Mouse (Mus musculus) c-Kit-positive CD71-negative TER-119-negative erythroid progenitor cells, embryonic 14.5 days (primary cell): ENCODE measurements around the gene Col11a2.
A peak's percentile ranks its signal among the peaks of the same experiment; 100 is the strongest.

Source experiments
- DNase-seq: peaks from one replicate; pipeline ENCODE4 v3.0.0-alpha.2; 2013; ENCODE audit warnings: low read depth

Gene Col11a2

DNA sequence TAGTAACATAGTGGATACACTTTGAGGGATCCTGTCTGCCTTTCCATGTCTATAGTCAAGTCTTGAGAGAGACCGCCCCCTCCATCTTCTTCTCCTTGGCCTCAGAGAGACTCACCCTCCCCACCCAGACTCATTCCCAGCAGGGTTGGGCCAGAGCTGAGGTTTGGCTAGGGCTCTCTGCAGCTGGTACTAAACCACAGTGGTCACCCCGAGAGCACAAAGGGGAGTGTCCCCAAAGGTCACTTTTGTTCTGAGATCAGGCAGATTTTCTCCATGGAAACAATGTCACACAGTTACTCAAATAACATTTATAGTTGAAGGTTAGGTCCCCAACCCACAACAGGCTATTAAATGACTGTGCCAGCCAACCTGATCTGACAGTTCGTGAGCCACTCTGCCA is 29.6 kb downstream of the Col11a2 start:
- no peak for DNase-seq

DNA sequence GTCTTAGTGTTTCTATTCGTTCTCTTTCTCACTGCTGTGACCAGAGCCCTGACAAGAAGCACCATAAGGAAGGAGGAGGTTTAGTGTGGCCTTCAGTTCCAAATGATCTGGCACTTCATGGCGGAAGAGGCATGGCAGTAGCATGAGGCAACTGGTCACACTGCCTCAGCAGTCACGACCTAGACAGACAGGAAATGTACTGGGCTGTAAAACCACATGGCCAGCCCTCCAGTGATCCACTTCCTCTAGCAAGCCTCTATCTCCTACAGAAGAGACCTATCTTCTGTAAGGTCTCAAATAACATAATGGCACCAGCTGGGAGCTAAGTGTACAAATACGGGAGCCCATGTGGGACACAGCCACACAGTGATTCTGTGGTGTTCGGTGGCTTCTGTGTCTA is 32.9 kb downstream of the Col11a2 start:
- no peak for DNase-seq

DNA sequence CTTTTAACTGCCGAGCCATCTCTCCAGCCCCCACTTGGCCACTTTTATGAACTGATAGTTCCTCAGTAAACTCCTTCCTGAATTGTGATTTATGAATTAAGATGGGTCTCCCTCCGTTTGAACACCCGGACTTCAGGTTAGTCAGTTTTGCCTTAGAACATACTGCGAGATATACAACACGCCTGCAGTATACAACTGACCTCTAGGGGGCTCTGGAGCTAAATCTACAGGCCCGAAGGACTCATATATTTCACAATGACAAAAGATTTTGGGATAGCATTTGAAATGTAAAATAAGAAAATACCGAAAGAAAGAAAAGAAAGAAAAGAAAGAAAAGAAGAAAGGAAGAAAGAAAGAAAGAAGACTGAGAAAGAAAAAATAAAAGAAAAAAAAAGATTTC is 36.0 kb downstream of the Col11a2 start:
- DNase-seq = peak; percentile 78

DNA sequence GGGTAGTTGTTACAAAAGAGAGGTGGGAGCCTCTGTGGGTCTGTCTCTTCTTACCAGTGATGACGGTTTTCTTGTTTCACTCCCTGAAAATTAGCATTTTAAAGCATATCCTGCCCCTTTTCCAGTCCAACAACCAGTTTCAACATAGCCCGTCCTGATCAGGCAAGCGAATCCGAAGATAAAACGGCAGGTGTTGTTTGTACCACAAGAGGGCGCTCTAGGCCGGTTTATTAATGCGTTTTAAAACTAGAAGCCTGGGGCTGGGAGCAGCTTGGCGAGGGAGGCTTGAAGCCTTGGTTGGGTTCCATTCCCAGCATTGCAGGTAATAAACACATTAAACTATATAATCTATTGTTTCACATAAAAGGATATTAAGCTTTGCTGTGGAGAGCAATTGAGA is 38.3 kb downstream of the Col11a2 start:
- peak; percentile 90 for DNase-seq

DNA sequence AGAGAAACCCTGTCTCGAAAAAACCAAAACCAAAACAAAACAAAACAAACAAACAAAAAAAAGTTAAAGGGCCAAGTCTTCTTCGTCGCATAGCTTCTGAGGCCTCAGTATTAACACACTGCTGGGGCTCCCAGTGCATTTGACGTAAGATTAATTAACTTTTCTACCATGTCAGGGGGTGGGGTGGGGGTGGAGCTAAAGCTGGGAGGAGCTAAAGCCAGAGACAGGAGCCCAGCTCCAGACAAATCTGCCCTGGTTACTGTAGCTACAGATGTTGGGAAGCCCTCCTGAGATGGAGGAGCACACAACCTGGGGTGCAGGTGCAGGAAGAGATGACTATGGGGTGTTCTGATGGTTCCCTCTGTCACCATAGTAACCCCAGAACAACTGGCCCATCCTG is 38.9 kb downstream of the Col11a2 start:
- DNase-seq = no peak

DNA sequence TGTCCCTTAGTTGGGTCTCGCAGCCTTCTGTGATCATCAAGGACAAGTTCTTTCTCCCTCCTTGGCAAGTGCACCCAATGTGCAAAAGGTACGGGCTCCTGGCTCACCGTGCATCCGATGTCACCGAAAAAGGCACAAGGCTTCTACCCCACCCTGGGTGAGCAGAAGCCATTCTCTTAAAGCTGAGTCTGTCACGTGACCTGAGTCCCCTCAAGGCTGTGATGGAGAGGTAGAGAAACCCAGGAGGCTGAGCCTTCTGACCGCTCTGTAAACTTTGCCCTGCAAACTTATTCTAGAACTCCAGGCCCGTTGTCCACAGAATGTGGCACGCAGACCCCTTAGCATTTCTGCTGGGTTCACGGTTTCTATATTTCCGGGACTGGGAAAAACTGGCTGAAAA is 39.8 kb downstream of the Col11a2 start:
- DNase-seq = no peak

DNA sequence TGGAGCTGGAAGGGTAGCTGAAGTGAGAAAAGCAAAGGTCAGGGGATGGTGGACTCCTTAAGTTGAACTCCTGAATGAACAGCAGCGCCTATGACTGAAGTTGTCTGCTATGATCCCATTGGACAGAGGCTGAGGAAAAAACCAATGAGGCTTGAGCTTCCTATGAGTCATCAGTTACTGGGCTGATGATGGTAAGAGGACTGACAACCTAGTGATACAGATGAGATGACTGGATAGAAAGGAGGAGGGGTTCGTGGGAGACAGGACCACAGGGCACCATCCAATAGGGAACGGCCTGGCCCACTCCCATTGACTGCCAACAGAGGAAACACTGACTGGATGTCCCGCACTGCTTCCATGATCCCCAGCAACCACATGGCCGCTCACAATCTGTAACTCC is 40.4 kb downstream of the Col11a2 start:
- DNase-seq = no peak

DNA sequence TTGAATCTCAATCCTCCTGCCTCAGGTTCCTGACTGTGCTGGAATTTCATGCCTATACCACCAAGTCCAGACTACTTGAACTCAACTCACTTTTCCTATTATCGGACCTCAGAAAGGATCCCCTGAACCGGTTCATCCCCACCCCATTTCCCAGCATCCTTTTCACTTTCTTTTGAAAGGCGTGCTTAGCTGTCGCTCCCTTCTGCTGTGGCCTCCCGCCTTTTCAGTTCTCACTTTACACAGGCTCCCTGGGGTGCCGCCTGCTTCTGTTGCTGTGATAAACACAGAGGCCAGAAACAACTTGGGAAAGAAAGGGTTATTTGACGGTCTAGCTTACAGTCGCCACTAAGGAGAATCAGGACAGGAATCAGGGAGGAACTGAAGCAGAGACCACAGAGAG is 43.9 kb downstream of the Col11a2 start:
- no peak for DNase-seq

DNA sequence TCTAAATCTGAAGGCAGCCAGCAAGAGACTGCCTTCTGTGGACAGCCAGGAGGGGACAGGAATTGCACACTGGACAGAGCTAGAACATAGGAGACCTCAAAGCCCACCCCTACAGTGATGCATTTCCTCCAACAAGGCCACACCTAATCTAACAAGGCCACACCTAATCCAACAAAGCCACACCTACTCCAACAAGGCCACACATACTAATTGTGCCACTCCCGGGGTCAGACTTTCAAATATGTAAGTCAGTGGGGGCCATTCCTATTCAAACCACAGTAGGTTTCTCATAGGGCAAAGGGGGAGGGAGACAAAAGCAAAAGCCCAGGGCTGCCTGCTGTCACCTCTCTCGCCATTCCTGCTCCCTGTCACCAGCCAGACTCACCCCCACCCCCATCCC is 48.1 kb downstream of the Col11a2 start:
- DNase-seq = no peak

DNA sequence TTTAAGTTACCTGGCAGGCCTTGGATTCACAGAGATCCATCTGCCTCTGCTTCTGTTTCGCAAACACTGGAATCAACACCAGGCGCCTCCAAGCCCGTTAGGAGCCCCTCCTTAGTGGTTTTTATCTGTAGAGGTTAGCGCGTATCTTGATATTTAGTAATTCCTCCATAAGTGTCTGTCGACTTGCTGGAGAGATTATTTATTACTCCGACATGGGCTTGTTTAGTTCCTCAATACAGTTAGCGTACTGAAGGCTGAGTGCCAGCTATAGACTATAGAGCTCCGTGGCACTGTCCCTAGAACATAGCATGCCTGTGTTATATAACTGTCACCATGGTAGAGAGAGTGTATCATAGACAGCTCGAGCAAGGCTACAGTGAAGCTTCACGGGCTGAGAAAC is 48.9 kb downstream of the Col11a2 start:
- DNase-seq = no peak

DNA sequence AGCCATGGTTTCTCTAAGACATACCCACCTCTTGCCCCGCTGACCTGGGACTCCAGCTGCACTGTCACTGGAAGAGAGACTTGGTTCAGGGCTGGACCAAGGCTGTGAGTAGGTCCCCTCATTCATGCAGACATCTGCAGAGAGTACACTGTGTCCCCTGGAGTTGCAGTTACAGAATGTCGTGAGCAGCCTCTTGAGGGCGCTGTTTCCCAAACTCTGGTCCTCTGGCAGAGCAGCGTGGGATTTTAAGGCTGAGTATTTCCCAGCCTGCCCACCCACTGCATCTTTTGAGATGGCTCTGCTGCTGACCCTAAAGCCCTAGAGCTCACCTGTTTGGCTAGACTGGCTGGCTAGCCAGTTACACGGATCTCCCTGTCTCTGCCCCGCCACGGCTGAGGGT is 51.7 kb downstream of the Col11a2 start:
- peak; percentile 53 for DNase-seq

DNA sequence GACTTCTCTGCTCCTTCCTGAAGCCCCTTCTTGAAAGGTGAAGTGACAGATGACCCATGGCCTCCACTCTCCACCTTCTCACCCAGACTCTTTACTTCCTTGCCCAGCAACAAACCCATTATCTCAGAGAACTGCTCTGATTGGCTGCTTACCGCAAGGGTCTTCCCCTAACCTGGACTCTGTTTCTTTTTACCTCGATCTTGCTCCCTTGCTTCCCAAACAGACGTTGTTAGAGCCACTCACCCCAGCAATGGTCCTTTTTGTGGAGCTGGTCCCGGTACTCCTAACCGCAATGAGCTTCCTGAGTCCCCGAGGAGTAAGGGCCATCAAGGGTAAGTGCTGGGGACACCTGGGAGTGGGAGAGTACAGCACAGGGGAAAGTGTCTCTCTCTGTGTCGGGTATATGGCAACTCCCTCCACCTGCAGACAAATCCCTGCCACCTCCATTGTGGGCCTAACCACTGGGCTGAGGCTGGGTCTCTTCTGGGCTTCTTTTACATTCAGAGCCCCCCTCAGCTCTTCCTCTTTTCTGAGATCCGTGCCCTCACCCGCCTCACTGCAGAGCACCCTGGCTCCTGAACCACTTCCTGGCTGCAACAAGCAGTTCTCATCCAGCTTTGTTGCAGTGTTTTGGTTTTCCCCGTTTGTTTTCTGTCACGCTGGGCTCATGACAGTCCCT is 53.1 kb downstream of the Col11a2 start, which contains the start of gene H2-Oa:
H2-Oa (plus strand) TSS at position 144 of the 679 bp plus-strand sequence.
- DNase-seq = no peak

DNA sequence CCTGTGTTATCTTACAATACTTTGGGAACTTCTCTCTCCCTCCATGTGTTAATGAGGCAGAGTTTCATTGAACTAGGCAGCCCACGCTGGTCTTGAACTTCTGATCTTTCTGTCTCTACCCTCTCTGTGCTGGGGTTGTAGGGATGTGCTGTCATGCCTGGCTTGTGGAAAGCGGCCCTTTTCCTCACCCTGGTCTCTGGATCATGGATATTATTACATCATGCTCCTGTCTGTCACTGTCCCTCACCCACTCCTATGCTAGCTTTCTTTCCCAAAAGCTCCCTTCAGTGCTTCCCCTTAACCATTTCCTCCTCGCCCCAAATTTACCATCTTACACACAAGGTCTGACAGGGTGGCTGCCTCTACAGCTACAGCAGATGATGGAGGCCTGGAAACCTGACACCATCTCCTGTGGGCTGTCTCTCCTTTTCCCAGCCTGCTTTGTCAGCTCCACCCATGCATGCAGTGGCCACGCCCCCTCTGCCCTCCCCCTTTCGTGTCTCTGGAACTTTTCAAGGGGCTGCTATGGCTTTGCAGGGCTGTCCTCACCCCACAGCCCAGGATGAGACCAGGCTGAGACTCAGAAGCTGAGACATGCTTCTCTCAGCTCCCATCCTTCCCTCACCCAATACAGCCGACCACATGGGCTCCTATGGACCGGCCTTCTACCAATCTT is 54.1 kb downstream of the Col11a2 start:
- no peak for DNase-seq

DNA sequence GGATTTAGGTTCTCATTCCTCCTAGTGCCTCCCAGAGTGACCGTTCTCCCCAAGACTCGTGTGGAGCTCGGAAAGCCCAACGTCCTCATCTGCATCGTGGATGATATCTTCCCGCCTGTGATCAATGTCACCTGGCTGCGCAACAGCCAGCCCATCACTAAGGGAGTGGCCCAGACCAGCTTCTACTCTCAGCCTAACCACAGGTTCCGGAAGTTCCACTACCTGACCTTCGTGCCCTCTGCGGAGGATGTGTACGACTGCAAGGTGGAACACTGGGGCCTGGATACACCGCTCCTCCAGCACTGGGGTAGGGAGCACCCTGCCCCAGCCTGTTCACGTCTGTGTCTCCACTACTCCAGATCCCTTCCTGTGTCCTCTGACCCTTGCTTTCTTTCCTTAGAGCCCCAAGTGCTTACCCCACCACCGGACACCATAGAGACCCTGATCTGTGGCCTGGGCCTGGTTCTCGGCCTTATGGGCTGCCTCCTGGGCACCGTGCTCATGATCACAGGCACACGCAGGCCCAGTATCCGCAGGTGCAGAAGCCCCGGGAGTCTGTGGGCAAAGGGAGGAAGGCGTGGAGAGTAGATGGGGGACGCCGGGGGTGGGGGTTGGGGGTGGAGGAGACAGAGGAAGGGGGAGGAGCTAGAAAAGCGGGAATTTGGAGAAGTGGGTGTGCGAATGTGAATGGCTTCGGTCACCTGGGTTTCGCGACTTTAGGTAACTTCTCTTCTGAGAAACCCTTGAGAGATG is 55.2 kb downstream of the Col11a2 start:
- no peak for DNase-seq

DNA sequence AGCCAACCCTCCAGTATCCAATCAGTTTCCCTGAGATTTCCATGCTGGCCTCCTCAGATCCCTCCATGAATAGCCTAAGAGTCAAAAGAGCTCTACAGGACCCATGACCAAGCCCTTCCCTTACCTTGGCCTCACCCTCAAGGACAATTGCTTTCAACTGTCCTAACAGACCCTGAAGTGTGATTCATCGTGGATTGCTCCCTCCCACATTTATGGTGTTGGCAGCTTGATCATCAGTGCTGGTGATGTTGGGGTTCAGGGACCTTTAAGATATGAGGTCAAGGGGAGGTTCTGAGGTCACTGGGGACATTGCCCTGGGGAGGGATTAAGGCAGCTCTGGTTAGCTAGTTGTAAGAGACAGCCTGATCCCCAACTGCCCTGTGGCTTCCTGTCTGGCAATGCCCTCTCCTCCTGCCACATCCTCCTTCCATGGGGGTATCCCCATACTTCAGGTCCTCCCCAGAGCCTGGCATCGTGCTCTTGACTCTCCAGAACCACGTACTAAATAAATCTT is 57.3 kb downstream of the Col11a2 start:
- DNase-seq = no peak

DNA sequence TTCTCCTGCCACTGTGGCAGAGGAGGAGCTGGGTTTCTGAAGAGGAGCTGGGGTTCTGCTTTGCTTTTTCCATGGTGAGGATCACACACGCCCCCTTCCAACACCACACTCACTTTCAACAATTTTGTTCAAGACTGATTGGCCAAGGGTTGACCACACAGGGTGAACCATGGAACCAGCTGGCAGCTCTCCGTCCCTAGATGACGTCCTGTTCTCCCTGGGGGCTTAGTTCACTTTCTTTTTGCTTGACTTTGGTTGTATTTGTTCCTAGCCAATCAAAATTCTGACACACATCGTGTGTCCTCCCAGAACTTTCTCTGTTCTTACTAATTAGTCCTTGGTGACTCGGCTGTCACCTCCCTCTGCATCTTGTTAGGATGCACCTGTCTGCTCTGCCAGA is 58.0 kb downstream of the Col11a2 start:
- no peak for DNase-seq

DNA sequence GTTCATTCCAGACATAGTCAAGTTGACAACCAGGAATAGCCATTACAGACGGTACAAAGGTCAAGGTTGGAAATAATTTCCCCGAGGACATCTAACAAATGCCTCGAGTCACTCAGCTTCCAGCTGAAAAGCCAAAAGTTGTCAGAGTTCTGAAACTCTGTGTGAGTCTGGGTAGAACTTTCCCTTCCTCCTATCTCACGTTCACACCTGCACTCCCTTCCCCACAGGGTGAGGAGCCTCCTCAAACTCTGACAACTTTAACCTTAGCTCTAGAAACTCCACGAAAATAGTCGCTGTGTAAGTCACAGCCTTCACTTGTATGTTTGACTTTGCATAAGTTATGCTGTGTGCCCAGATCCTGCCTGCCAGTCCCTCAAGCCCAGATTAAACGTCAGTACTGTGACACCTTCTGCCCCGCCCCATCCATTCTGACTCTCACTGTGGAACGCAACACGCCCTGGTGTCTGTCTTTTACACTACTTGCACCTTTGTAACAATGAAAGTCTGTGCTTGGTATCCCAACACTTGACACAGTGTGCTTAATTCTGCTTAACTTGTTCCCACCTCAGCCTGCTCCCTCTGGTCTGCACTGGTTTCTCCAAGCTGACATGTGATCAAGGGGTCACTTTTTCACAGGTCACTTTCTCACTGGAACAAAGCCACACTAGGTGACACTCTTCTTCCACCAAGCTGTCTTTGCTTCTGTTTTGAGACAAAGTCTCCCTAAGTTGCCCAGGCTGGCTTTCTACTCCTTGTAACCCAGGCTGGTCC is 59.7 kb downstream of the Col11a2 start:
- no peak for DNase-seq

DNA sequence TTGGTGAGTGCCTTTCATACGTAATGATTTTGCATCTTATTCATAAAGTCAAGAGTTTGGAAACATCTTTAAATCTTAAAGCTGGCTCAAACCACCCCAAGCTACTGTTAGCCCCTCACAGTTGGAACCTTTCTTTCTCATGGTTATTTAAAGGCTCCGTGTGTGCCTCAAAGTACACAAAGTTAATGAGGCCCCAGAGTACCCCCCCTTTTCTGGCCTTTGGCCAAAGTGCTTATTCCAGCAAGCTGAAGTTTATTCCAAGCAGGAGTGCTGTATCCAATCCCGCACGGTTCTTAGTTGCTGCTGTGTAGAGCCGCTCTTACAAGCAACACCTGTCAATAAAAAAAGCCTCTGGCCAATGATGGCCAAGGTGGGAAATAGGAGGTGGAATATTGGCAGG is 60.3 kb downstream of the Col11a2 start:
- DNase-seq = no peak

DNA sequence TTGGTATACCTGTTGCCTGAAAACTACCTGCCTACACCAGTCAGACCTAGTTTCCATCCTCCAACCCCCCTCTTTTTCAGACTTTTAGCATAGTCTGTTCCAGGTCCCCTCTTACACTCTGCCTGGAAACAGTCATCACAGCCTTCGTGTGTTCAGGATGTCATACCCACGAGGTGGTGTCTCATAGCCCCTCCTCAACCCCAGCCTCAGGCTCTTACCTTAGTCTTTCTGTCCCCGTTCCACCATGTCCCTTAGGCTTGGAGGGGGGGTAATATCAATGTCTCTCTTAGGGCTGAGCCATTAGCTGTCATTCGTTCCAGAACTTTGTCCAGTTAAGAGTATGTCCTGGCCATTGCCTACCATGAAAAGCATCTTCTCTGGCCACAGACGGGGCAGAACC is 61.9 kb downstream of the Col11a2 start:
- DNase-seq = no peak

DNA sequence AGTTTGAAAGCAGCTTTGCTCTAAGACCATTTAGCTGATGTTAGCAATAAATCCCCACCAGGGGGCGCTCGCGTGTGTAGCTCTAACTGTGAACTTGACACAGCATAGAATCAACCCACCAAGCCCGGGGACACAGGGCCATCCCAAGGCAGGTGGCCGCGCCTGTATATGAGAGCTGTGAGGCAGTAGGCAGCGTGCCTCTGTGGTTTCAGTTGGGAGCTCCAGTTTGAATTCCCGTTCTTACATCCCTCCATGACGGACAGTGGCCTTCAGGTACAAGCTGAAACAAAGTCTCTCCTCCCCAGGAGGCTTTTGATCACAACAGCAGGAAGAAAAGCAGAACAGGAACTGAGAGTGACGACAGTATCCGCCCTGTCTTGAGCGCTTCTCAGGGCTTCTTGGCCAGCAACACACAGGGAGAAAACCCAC is 62.4 kb downstream of the Col11a2 start:
- DNase-seq = peak; percentile 98

DNA sequence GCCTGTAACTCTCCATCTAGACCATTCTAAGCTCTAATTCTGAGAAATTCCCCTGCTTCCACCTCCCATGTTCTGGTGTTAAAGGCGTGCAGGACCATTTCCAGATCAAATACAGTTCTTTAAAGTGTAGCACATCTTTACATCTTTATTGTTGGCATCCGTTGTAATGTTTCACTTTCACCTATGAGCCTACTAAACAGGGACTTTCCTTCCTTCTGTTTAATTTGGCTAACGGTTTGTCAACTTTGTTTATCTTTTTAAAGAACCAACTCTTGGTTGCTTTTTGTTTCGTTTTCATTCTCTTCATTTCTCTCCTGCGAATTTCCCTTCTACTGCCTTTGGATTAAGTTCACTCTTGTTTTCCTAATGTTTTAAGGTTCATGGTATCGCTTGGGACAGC is 63.6 kb downstream of the Col11a2 start:
- no peak for DNase-seq

DNA sequence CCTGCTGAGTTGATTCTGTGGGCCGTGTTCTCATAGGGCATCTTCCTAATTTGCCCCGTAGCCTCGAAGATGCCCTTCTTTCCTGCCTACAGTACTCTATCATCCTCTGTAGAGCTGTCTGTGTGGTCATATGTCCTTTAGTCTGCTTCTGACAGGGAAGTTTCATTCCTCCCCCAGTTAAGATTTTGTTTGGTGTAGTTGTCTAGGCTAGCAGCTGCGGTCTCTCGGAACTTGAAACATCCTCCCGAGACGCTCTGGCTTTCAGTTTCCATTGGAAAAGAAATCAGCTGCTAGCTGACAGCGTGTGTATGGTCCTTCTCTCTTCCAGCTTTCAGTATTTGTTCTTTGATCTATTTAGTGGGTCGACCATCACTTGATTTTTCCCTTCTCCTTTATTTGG is 65.6 kb downstream of the Col11a2 start:
- no peak for DNase-seq
